Mouse (Mus musculus) midbrain, postnatal 0 days (tissue): ENCODE data around the gene Rin1. TPM values are rescaled to one million over a fixed set of nuclear protein-coding genes. Genes with fewer than 3 reads are reported as not detected.
A peak's percentile ranks its signal among the peaks of the same experiment; 100 is the strongest.

Source experiments
- ATAC-seq: fragments of 200-750 bp; cut with Nextera tagmentation; 2 replicates; pipeline ENCODE4 v1.8.0; 2017; ENCODE audit warnings: moderate number of reproducible peaks, mild to moderate bottlenecking, moderate TSS enrichment, moderate library complexity; ENCODE audit not compliant: low FRiP score
- DNase-seq: peaks from one replicate; pipeline ENCODE4 v3.0.0-alpha.2; 2015; ENCODE audit warnings: low spot score
- H3K27ac ChIP-seq: fragments of 300-500 bp; sonication (generic); 2 replicates; pipeline ENCODE4 v1.5.1; 2014; ENCODE audit warnings: low read depth, mild to moderate bottlenecking, low read length, mixed read lengths
- H3K27me3 ChIP-seq: fragments of 300-500 bp; sonication (generic); 2 replicates; pipeline ENCODE4 v1.6.1; 2014; ENCODE audit warnings: low read length, control low read depth, mixed read lengths; ENCODE audit not compliant: insufficient read depth
- H3K36me3 ChIP-seq: fragments of 300-500 bp; sonication (generic); 2 replicates; pipeline ENCODE4 v1.6.1; 2014; ENCODE audit warnings: low read length, control low read depth, mixed read lengths; ENCODE audit not compliant: insufficient read depth
- H3K4me1 ChIP-seq: fragments of 300-500 bp; sonication (generic); 2 replicates; pipeline ENCODE4 v1.6.1; 2014; ENCODE audit warnings: mild to moderate bottlenecking, control low read depth, antibody characterized with exemption, low read length, mixed read lengths; ENCODE audit not compliant: insufficient read depth
- H3K4me2 ChIP-seq: fragments of 300-500 bp; sonication (generic); 2 replicates; pipeline ENCODE4 v1.6.1; 2014; ENCODE audit warnings: low read depth, mild to moderate bottlenecking, low read length, mixed read lengths; ENCODE audit not compliant: poor library complexity, severe bottlenecking
- H3K4me3 ChIP-seq: fragments of 300-500 bp; sonication (generic); 2 replicates; pipeline ENCODE4 v1.5.1; 2014; ENCODE audit warnings: low read depth, mild to moderate bottlenecking, low read length, moderate library complexity
- H3K9ac ChIP-seq: fragments of 300-500 bp; sonication (generic); replicated peaks from 2 replicates; pipeline ENCODE4 v1.6.1; 2014; ENCODE audit warnings: mild to moderate bottlenecking, low read length, moderate library complexity, mixed read lengths; ENCODE audit not compliant: poor library complexity, severe bottlenecking
- H3K9me3 ChIP-seq: fragments of 300-500 bp; sonication (generic); 2 replicates; pipeline ENCODE4 v1.6.1; 2016; ENCODE audit warnings: low read length, control low read depth
- CTCF ChIP-seq: IDR thresholded peaks from 2 replicates; pipeline ENCODE4 v1.5.1; 2016; ENCODE audit warnings: antibody characterized with exemption, mild to moderate bottlenecking
- WGBS: fragments of 180-500 bp; shearing (Covaris S2); extraction: QIAGEN DNeasy Blood & Tissue Kit; methylation state at CpG from one replicate; pipeline ENCODE4 v1.1.7; 2014; 5-methylcytosine and 5-hydroxymethylcytosine counted together
- polyA plus RNA-seq: library from polyadenylated mRNA; unstranded; fragments of >200 nt; fragmentation: Nextera tagmentation; extraction: Ambion mirVana; gene quantifications from 2 replicates; pipeline ENCODE4 v1.2.1, GENCODE M21; 2015
- total RNA-seq: library from RNA; depleted of rRNA; stranded (reverse); fragments of >200 nt; gene quantifications from 2 replicates; pipeline ENCODE4 v1.2.3, GENCODE M21; 2014

The Rin1 gene
- total and polyA plus RNA-seq, 2 experiments from 2014 or later: 0.96 to 4.3 TPM

DNA sequence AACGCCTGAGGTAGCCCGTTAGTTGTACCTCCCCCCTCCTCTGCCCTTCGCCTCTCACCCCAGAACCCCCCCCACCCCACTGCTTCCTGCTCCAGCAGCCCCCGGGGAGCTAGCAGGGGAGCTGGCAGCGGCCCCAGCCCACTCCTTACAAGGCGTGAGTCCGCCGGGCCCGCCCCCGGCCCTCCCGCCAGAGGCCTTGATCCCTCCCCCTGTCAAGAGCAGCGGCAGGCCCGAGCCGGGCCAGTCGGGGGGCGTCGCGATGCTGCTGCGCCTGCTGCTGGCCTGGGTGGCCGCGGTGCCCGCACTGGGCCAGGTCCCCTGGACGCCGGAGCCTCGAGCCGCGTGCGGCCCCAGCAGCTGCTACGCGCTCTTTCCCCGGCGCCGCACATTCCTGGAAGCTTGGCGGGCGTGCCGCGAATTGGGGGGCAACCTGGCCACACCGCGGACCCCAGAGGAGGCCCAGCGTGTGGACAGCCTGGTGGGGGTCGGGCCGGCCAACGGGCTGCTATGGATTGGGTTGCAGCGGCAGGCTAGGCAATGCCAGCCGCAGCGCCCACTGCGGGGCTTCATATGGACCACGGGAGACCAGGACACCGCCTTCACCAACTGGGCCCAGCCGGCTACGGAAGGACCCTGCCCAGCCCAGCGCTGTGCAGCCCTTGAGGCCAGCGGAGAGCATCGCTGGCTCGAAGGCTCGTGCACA is 17.7 kb downstream of the Rin1 start, which contains the start of gene Cd248:
Gene Cd248 (plus strand): TSS at position 212 of the 703 bp plus-strand sequence.
- ATAC-seq: no peak
- Histone ChIP-seq H3K9ac (peak within 1 kb of the TSS; percentile 54), H3K4me1 (peaks cover 11% of the 10 kb centered on the region), H3K4me2 (peak within 1 kb of the TSS; percentile 74), H3K27me3 (peaks cover 25% of the 10 kb centered on the region), H3K4me3 (peak within 1 kb of the TSS; percentile 38), H3K9me3 (no peaks in the 10 kb centered on the region), H3K36me3 (no peaks in the 10 kb centered on the region), H3K27ac (no peak within 1 kb of the TSS)
- TF ChIP-seq CTCF: no peak
- under 1% methylated on average over 51 of the region's 56 CpGs for WGBS
- peak; percentile 60 for DNase-seq

DNA sequence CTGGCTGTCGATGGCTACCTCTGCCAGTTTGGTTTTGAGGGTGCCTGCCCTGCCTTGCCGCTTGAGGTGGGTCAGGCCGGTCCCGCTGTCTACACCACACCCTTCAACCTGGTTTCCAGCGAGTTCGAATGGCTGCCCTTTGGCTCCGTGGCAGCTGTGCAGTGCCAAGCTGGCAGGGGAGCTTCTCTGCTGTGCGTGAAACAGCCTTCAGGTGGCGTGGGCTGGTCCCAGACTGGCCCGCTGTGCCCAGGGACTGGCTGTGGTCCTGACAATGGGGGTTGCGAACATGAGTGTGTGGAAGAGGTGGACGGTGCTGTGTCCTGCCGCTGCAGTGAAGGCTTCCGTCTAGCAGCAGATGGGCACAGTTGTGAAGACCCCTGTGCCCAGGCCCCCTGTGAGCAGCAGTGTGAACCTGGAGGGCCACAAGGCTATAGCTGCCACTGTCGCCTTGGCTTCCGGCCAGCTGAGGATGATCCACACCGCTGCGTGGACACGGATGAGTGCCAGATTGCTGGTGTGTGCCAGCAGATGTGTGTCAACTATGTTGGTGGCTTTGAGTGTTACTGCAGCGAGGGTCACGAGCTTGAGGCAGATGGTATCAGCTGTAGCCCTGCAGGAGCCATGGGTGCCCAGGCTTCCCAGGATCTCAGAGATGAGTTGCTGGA is 18.4 kb downstream of the Rin1 start:
- no peaks in the 10 kb centered on the region for H3K9me3 ChIP-seq
- peaks cover 25% of the 10 kb centered on the region for H3K27me3 ChIP-seq
- no peak overlapping the region for H3K27ac ChIP-seq
- peak overlapping the region; percentile 74 for H3K4me2 ChIP-seq
- peak; percentile 9; the same call in 1 of the 2 replicates for ATAC-seq
- peaks cover 11% of the 10 kb centered on the region for H3K4me1 ChIP-seq
- no peak for TF ChIP-seq CTCF
- no peaks in the 10 kb centered on the region for H3K36me3 ChIP-seq
- no peak for DNase-seq
- peak overlapping the region; percentile 38 for H3K4me3 ChIP-seq
- WGBS: 32% methylated on average over 21 of the region's 21 CpGs
- H3K9ac ChIP-seq: peak overlapping the region; percentile 54; the same call in 1 of the 2 replicates

DNA sequence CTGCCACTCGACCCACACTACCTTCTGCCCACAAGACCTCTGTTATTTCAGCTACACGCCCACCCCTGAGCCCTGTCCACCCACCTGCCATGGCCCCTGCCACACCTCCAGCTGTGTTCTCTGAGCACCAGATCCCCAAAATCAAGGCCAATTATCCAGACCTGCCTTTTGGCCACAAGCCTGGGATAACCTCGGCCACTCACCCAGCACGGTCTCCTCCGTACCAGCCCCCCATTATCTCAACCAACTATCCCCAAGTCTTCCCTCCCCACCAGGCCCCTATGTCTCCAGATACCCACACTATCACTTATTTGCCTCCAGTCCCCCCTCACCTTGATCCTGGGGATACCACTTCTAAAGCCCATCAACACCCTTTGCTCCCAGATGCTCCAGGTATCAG is 19.2 kb downstream of the Rin1 start:
- H3K4me3 ChIP-seq: no peak overlapping the region
- TF ChIP-seq CTCF: no peak
- peaks cover 11% of the 10 kb centered on the region for H3K4me1 ChIP-seq
- 91% methylated on average over 5 of the region's 5 CpGs for WGBS
- H3K9ac ChIP-seq: no peak overlapping the region
- H3K4me2 ChIP-seq: peak overlapping the region; percentile 1
- H3K36me3 ChIP-seq: no peaks in the 10 kb centered on the region
- no peaks in the 10 kb centered on the region for H3K9me3 ChIP-seq
- ATAC-seq (no peak), DNase-seq (no peak)
- H3K27me3 ChIP-seq: peaks cover 29% of the 10 kb centered on the region
- no peak overlapping the region for H3K27ac ChIP-seq

DNA sequence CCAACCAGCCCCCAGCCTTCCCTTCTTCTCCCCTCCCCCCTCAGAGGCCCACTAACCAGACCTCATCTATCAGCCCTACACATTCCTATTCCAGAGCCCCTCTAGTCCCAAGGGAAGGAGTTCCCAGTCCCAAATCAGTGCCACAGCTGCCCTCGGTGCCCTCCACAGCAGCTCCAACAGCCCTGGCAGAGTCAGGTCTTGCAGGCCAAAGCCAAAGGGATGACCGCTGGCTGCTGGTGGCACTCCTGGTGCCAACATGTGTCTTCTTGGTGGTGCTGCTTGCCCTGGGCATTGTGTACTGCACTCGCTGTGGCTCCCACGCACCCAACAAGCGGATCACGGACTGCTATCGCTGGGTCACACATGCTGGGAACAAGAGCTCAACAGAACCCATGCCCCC is 19.7 kb downstream of the Rin1 start:
- no peak overlapping the region for H3K9ac ChIP-seq
- H3K36me3 ChIP-seq: no peaks in the 10 kb centered on the region
- H3K4me1 ChIP-seq: peaks cover 11% of the 10 kb centered on the region
- no peak overlapping the region for H3K4me3 ChIP-seq
- H3K27ac ChIP-seq: no peak overlapping the region
- peak overlapping the region; percentile 1; the same call in 1 of the 2 replicates for H3K4me2 ChIP-seq
- DNase-seq: no peak
- 87% methylated on average over 7 of the region's 7 CpGs for WGBS
- peaks cover 29% of the 10 kb centered on the region for H3K27me3 ChIP-seq
- no peak for TF ChIP-seq CTCF
- ATAC-seq: no peak
- H3K9me3 ChIP-seq: no peaks in the 10 kb centered on the region

DNA sequence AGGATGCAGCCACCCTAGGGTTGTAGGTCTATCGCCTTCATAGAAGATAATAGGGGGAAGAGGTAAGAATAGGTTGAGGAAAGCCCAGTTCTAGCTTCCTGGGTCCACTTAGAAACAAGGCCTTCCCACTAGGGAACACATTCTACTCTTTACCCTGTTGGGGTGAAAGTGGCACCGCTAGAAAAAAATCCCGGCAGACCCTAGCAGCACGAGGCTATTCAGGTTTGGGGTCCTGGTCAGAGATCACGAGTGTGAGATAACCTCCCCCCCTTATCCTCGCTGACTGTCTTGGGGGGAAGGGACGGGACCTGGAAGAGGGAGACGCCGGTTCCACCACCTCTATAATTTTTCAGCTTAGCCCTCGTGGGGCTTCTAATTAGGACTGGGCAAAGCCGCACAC is 20.8 kb downstream of the Rin1 start:
- peak overlapping the region; percentile 91 for H3K4me2 ChIP-seq
- 10% methylated on average over 11 of the region's 11 CpGs for WGBS
- H3K4me1 ChIP-seq: peaks cover 11% of the 10 kb centered on the region
- no peak overlapping the region; the same call in 1 of the 2 replicates for H3K27ac ChIP-seq
- H3K9ac ChIP-seq: peak overlapping the region; percentile 66
- no peaks in the 10 kb centered on the region for H3K36me3 ChIP-seq
- no peaks in the 10 kb centered on the region for H3K9me3 ChIP-seq
- peak overlapping the region; percentile 45 for H3K4me3 ChIP-seq
- DNase-seq (no peak), ATAC-seq (no peak)
- no peak for TF ChIP-seq CTCF
- peaks cover 29% of the 10 kb centered on the region for H3K27me3 ChIP-seq
